Mouse (Mus musculus): Measurements from ENCODE around the gene Ckm.

DNA sequence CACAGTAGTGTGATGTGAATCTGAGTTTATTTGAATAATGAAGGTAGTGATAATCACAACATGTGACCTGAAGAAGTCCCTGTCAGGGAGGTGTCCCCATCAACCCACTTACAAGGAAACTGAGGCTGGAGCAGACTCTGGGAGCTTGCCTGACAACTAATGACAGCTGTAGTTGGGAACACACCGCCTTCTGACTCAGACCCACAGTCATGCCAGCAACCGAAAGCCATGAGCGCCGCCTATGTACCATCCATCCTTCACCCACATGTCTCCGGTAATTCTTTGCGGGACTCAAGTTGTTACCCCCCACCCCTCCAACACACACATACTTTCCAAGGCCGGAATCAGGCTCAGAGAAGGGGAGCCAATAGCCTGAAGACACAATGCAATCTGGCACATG is 52.1 kb downstream of the Ckm start:
- TF ChIP-seq CTCF (IDR thresholded peaks at IDR 0.05; ENCODE audit: borderline replicate concordance, insufficient read depth, low read depth, low read length) (no peak), POLR2A (IDR thresholded peaks at IDR 0.05; ENCODE audit: borderline replicate concordance, insufficient read depth, low read length) (no peak)

Measured in cerebellum, adult 2 months (tissue).